Mouse (Mus musculus) MEL (cell line): Measurements from ENCODE around the gene Cdhr4. TPM values are rescaled to one million over a fixed set of nuclear protein-coding genes. Genes with fewer than 3 reads are reported as not detected.

ENCODE experiments used
- DNase-seq: peaks from one replicate; pipeline ENCODE4 v3.0.0; 2011; ENCODE audit warnings: low read depth, low spot score
- H3K27ac ChIP-seq: 2 replicates; pipeline ENCODE4 v1.5.1; 2012; ENCODE audit warnings: low read depth, mild to moderate bottlenecking, control low read depth, low read length, moderate library complexity; ENCODE audit not compliant: control insufficient read depth
- H3K27me3 ChIP-seq, 2 experiments: fragments of 150-350 bp in 1 of 2; sonication (generic) in 1 of 2; 2 replicates each; pipeline ENCODE4 v1.6.1; 2012; ENCODE audit warnings: low read length in 2 of 2, mild to moderate bottlenecking in 2 of 2, improper control_type of control experiment in 1 of 2, moderate library complexity in 1 of 2; ENCODE audit not compliant: insufficient read depth in 2 of 2, control insufficient read depth in 1 of 2
- H3K36me3 ChIP-seq, 2 experiments: 2 replicates each; pipeline ENCODE4 v1.6.1; 2012 to 2014; ENCODE audit warnings: low read length in 2 of 2, improper control_type of control experiment in 1 of 2, inconsistent platforms in 1 of 2, mild to moderate bottlenecking in 1 of 2; ENCODE audit not compliant: insufficient read depth in 2 of 2, control insufficient read depth in 1 of 2
- H3K4me1 ChIP-seq, 2 experiments: fragments of 150-350 bp in 1 of 2; sonication (generic) in 1 of 2; 2 replicates each; pipeline ENCODE4 v1.6.1; 2012; ENCODE audit warnings: low read length in 2 of 2, improper control_type of control experiment in 1 of 2, mild to moderate bottlenecking in 1 of 2; ENCODE audit not compliant: insufficient read depth in 2 of 2, control insufficient read depth in 1 of 2
- H3K4me3 ChIP-seq, 2 experiments: fragments of 150-350 bp in 1 of 2; sonication (generic) in 1 of 2; 2 replicates each; pipeline ENCODE4 v1.5.1; 2012; ENCODE audit warnings: low read depth in 2 of 2, low read length in 2 of 2, mild to moderate bottlenecking in 2 of 2, moderate library complexity in 2 of 2, control low read depth in 1 of 2, improper control_type of control experiment in 1 of 2; ENCODE audit not compliant: control insufficient read depth in 1 of 2, insufficient read depth in 1 of 2
- H3K79me2 ChIP-seq: 2 replicates; pipeline ENCODE4 v1.6.1; 2012; ENCODE audit warnings: mild to moderate bottlenecking, low read length, moderate library complexity; ENCODE audit not compliant: control insufficient read depth, poor library complexity, insufficient read depth
- H3K9ac ChIP-seq: 2 replicates; pipeline ENCODE4 v1.6.1; 2012; ENCODE audit warnings: low read depth, mild to moderate bottlenecking, control low read depth, low read length, moderate library complexity; ENCODE audit not compliant: control insufficient read depth, poor library complexity, severe bottlenecking
- H3K9me3 ChIP-seq: fragments of 150-350 bp; sonication (generic); replicated peaks from 2 replicates; pipeline ENCODE4 v1.6.1; 2012; ENCODE audit warnings: mild to moderate bottlenecking, low read length, improper control_type of control experiment, moderate library complexity; ENCODE audit not compliant: insufficient read depth
- CHD1 ChIP-seq: IDR thresholded peaks from 2 replicates; pipeline ENCODE4 v1.6.1; 2012; ENCODE audit warnings: low read depth, mild to moderate bottlenecking, inconsistent platforms, low read length, improper control_type of control experiment
- CTCF ChIP-seq, 3 experiments: IDR thresholded peaks in 2 of 3; conservative IDR thresholded peaks in 1 of 3; 2 replicates each; pipeline ENCODE4 v1.5.1; 2011 to 2012; ENCODE audit warnings: low read length in 3 of 3, low read depth in 2 of 3, mild to moderate bottlenecking in 2 of 3, improper control_type of control experiment in 1 of 3, inconsistent platforms in 1 of 3, mixed read lengths in 1 of 3, moderate library complexity in 1 of 3; ENCODE audit not compliant: control insufficient read depth in 1 of 3, insufficient read depth in 1 of 3, poor library complexity in 1 of 3, severe bottlenecking in 1 of 3
- ELF1 ChIP-seq: IDR thresholded peaks from 2 replicates; pipeline ENCODE4 v1.6.1; 2014; ENCODE audit warnings: low read depth, mild to moderate bottlenecking, inconsistent platforms, low read length, improper control_type of control experiment, moderate library complexity
- ETS1 ChIP-seq: IDR thresholded peaks from 2 replicates; pipeline ENCODE4 v1.6.1; 2012; ENCODE audit warnings: low read depth, mild to moderate bottlenecking, inconsistent platforms, low read length, improper control_type of control experiment, moderate library complexity
- GABPA ChIP-seq: IDR thresholded peaks from 2 replicates; pipeline ENCODE4 v1.6.1; 2012; ENCODE audit warnings: low read depth, mild to moderate bottlenecking, inconsistent platforms, low read length, improper control_type of control experiment, moderate library complexity
- GATA1 ChIP-seq: IDR thresholded peaks from 2 replicates; pipeline ENCODE4 v1.6.1; 2011; ENCODE audit warnings: low read depth, low read length, improper control_type of control experiment
- HCFC1 ChIP-seq: IDR thresholded peaks from 2 replicates; pipeline ENCODE4 v1.6.1; 2012; ENCODE audit warnings: low read depth, mild to moderate bottlenecking, inconsistent platforms, low read length, improper control_type of control experiment, moderate library complexity
- JUND ChIP-seq: IDR thresholded peaks from 2 replicates; pipeline ENCODE4 v1.6.1; 2011; ENCODE audit warnings: low read depth, mild to moderate bottlenecking, improper control_type of control experiment, low read length
- MAZ ChIP-seq: IDR thresholded peaks from 2 replicates; pipeline ENCODE4 v1.6.1; 2012; ENCODE audit warnings: low read depth, mild to moderate bottlenecking, inconsistent platforms, low read length, improper control_type of control experiment
- NELFE ChIP-seq: IDR thresholded peaks from 2 replicates; pipeline ENCODE4 v1.6.1; 2011; ENCODE audit warnings: low read depth, low read length, improper control_type of control experiment
- NRF1 ChIP-seq: IDR thresholded peaks from 2 replicates; pipeline ENCODE4 v1.6.1; 2014; ENCODE audit warnings: low read depth, mild to moderate bottlenecking, inconsistent platforms, low read length, improper control_type of control experiment, moderate library complexity; ENCODE audit not compliant: poor library complexity, insufficient read depth, severe bottlenecking
- POLR2A ChIP-seq, 2 experiments: IDR thresholded peaks; 2 replicates each; pipeline ENCODE4 v1.6.1; 2011 to 2012; ENCODE audit warnings: low read length in 2 of 2, mild to moderate bottlenecking in 2 of 2, control low read depth in 1 of 2, improper control_type of control experiment in 1 of 2, low read depth in 1 of 2, moderate library complexity in 1 of 2; ENCODE audit not compliant: control insufficient read depth in 1 of 2, insufficient read depth in 1 of 2, poor library complexity in 1 of 2
- POLR2AphosphoS5 ChIP-seq: IDR thresholded peaks from 2 replicates; pipeline ENCODE4 v1.6.1; 2012; ENCODE audit warnings: low read depth, borderline replicate concordance, mild to moderate bottlenecking, inconsistent platforms, low read length, moderate library complexity, mixed read lengths
- SIN3A ChIP-seq: IDR thresholded peaks from 2 replicates; pipeline ENCODE4 v1.6.1; 2012; ENCODE audit warnings: low read length, improper control_type of control experiment, inconsistent platforms
- SMC3 ChIP-seq: IDR thresholded peaks from 2 replicates; pipeline ENCODE4 v1.6.1; 2011; ENCODE audit warnings: low read depth, low read length, improper control_type of control experiment
- TAL1 ChIP-seq: IDR thresholded peaks from 2 replicates; pipeline ENCODE4 v1.6.1; 2012; ENCODE audit warnings: mild to moderate bottlenecking, inconsistent platforms, low read length, moderate library complexity, mixed read lengths
- TBP ChIP-seq: IDR thresholded peaks from 2 replicates; pipeline ENCODE4 v1.8.0; 2011; ENCODE audit warnings: low read depth, low read length, improper control_type of control experiment
- TCF12 ChIP-seq: IDR thresholded peaks from 2 replicates; pipeline ENCODE4 v1.6.1; 2014; ENCODE audit warnings: low read depth, mild to moderate bottlenecking, inconsistent platforms, low read length, improper control_type of control experiment, moderate library complexity
- USF1 ChIP-seq: IDR thresholded peaks from 2 replicates; pipeline ENCODE4 v1.6.1; 2014; ENCODE audit warnings: low read depth, mild to moderate bottlenecking, inconsistent platforms, low read length, improper control_type of control experiment, moderate library complexity
- USF2 ChIP-seq, 2 experiments: IDR thresholded peaks; 2 replicates each; pipeline ENCODE4 v1.6.1; 2011 to 2012; ENCODE audit warnings: improper control_type of control experiment in 2 of 2, low read length in 2 of 2, borderline replicate concordance in 1 of 2, inconsistent platforms in 1 of 2, low read depth in 1 of 2, mild to moderate bottlenecking in 1 of 2; ENCODE audit not compliant: insufficient read depth in 1 of 2
- ZC3H11A ChIP-seq: IDR thresholded peaks from 2 replicates; pipeline ENCODE4 v1.6.1; 2012; ENCODE audit warnings: low read depth, mild to moderate bottlenecking, inconsistent platforms, low read length, improper control_type of control experiment
- ZMIZ1 ChIP-seq: IDR thresholded peaks from 2 replicates; pipeline ENCODE4 v1.6.1; 2012; ENCODE audit warnings: low read depth, mild to moderate bottlenecking, inconsistent platforms, low read length, improper control_type of control experiment, moderate library complexity
- ZNF384 ChIP-seq: IDR thresholded peaks from 2 replicates; pipeline ENCODE4 v1.6.1; 2012; ENCODE audit warnings: low read depth, mild to moderate bottlenecking, inconsistent platforms, low read length, improper control_type of control experiment
- polyA plus RNA-seq, 2 experiments: library from polyadenylated mRNA; stranded (reverse) in 1 of 2; unstranded in 1 of 2; fragments of >175 nt in 1 of 2; fragments of >200 nt in 1 of 2; gene quantifications; 2 replicates each; pipeline versions ENCODE4 v1.2.1 to v1.2.4; 2012; ENCODE audit warnings: low replicate concordance in 2 of 2, low read depth in 1 of 2; ENCODE audit not compliant: insufficient read length in 2 of 2, insufficient read depth in 1 of 2, missing spikeins in 1 of 2
- total RNA-seq: library from RNA; depleted of rRNA; stranded (reverse); fragments of 300-350 nt; gene quantifications from 2 replicates; pipeline ENCODE4 v1.2.3, GENCODE M21; 2012

The Cdhr4 gene
- total and polyA plus RNA-seq, 3 experiments, result 1.5 to 4.4 TPM; not detected in 1

GRCm38 (mm10) chr9:107975399-107976386 lies 16.6 kb upstream of the Cdhr4 start, which contains the start of gene Uba7 (continued):
- TF ChIP-seq JUND (peak; percentile 79; the same call in 1 of the 2 replicates), ZMIZ1 (peak; percentile 59; the same call in 1 of the 2 replicates), ELF1 (peak; percentile 65), GABPA (no peak), POLR2AphosphoS5 (no peak), NELFE (no peak; the same call in 1 of the 2 replicates), CTCF (IDR thresholded peaks at IDR 0.05 in 2 of 3, conservative IDR thresholded peaks at IDR 0.05 in 1 of 3; ENCODE audit: control insufficient read depth in 1 of 3, insufficient read depth in 1 of 3, low read depth in 2 of 3, low read length in 3 of 3, poor library complexity in 1 of 3, severe bottlenecking in 1 of 3) (no peak), GATA1 (peak; percentile 97), ZNF384 (peak; percentile 32; the same call in 1 of the 2 replicates), CHD1 (no peak), TCF12 (peak; percentile 95), NRF1 (no peak; the same call in 1 of the 2 replicates), MAZ (peak; percentile 75)

- H3K4me3 ChIP-seq, result no peak overlapping the region
- peaks cover 27 to 77% of the 10 kb centered on the region in 2 experiments for H3K4me1 ChIP-seq
- H3K9ac ChIP-seq, result no peak overlapping the region
These were observed 13.5 kb upstream of the Cdhr4 start for GRCm38 (mm10) chr9:107978815-107979214.

DNA sequence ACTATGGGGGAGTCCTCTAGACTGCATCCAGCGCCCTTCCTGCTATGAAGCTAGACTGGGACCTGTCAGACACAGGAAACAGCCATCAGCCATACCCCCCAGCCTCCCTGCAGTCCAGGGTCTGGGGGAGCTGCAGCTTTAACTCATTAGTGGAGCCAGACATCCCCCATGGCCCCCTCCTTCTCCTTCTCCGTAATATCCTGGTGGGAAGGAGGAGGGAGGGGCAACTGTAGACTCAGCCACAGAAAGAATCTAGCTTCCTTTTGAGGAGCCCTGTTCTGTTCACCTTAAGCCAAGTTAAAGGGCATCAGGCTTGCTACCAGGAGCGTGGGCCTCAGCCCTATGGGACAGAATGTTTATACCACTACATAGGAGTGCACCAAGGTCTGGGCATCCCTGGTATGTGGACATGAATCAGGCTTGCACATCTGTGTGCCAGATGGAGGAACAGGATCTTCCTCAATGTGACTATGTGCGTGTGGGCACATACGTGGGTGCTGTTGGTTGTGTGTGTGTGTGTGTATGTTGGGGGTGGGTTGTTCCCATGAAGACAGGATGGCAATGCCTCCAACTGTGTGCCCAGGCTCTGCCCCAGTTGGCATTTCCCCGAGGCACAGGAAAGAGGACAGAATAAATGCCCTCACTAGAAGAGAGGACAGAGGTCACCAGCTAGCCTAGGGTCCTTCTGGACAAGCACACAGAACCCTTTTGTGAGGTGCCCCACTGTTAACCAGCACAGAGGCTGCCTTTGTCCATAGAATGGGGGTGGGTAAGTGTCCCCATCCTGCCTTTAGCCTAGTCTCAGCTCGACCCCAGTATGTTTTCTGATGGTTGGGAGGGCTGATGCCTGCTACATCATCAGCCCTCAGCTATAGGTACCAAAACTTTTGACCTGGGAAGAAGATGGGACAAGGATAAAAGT lies 10.4 kb upstream of the Cdhr4 start:
- Histone ChIP-seq H3K4me1 (peaks cover 33 to 61% of the 10 kb centered on the region in 2 experiments), H3K9ac (peak overlapping the region; percentile 51), H3K27me3 (no peaks in the 10 kb centered on the region), H3K4me3 (peak overlapping the region; percentile 12 to 14; a peak in 3 of 4 replicates), H3K27ac (peak overlapping the region; percentile 94), H3K9me3 (no peaks in the 10 kb centered on the region), H3K79me2 (peaks cover 41% of the 10 kb centered on the region), H3K36me3 (peaks cover 4 to 46% of the 10 kb centered on the region in 2 experiments)
- DNase-seq, result peak; percentile 41
- TF ChIP-seq ELF1, result no peak
- no peak for TF ChIP-seq SMC3
- no peak for TF ChIP-seq JUND
- TF ChIP-seq CTCF (IDR thresholded peaks at IDR 0.05 in 2 of 3, conservative IDR thresholded peaks at IDR 0.05 in 1 of 3; ENCODE audit: control insufficient read depth in 1 of 3, insufficient read depth in 1 of 3, low read depth in 2 of 3, low read length in 3 of 3, poor library complexity in 1 of 3, severe bottlenecking in 1 of 3), result no peak
- no peak for TF ChIP-seq POLR2A (IDR thresholded peaks at IDR 0.05; ENCODE audit: control insufficient read depth in 1 of 2, insufficient read depth in 1 of 2, low read depth in 1 of 2, low read length in 2 of 2, poor library complexity in 1 of 2)
- TF ChIP-seq USF1, result no peak
- TF ChIP-seq POLR2AphosphoS5, result peak; percentile 59; the same call in 1 of the 2 replicates
- TF ChIP-seq GATA1, result no peak
- no peak for TF ChIP-seq TBP
- no peak for TF ChIP-seq CHD1
- TF ChIP-seq ZC3H11A, result no peak
- peak; percentile 61; the same call in 1 of the 2 replicates for TF ChIP-seq TAL1
- no peak for TF ChIP-seq SIN3A
- no peak for TF ChIP-seq USF2 (IDR thresholded peaks at IDR 0.05; ENCODE audit: borderline replicate concordance in 1 of 2, insufficient read depth in 1 of 2, low read depth in 1 of 2, low read length in 2 of 2)
- TF ChIP-seq HCFC1, result no peak
- no peak for TF ChIP-seq NELFE
- 0 out of 2 replicates have a peak, but pooled peaks have one; percentile 2 for TF ChIP-seq ETS1

More at GRCm38 (mm10) chr9:107978815-107979214, 13.5 kb upstream of the Cdhr4 start:
- no peak for DNase-seq
- no peaks in the 10 kb centered on the region for H3K27me3 ChIP-seq
- no peaks in the 10 kb centered on the region for H3K9me3 ChIP-seq
- peaks cover 37% of the 10 kb centered on the region for H3K79me2 ChIP-seq
- H3K27ac ChIP-seq, result no peak overlapping the region
- H3K36me3 ChIP-seq, result peaks cover 2 to 55% of the 10 kb centered on the region in 2 experiments
- TF ChIP-seq USF1, result no peak
